Mouse (Mus musculus): ENCODE measurements at regions not wholly inside any gene's neighbourhood (a gene's known extent, or its start where the extent isn't known, plus 50 kb on each side); places are given as distances from the start of the nearest gene placed in this dataset.

DNA sequence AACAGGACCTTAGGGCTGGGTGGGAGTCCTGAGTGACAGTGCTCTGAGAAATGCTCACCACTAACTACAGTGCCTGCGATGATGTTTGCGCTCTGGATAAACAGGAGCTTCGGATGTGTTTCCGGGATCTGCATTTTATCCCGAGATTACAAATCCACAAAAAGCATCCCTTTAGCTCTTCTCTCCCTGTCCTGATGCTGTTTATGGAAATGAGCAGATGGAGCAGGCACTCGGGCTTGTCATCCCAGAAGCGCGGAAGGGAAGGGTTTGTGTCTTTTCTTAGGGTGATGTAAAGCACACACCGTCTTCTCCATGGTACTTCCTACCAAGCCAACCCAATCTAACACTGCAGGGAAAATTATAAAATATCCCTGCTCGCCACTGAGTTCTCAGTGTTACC is 126.9 kb upstream of the Noct start:
- ATAC-seq (replicated peaks; ENCODE audit: low FRiP score) = no peak
- no peak for DNase-seq (ENCODE audit: low spot score)
- Histone ChIP-seq H3K36me3 (ENCODE audit: control insufficient read depth, insufficient read depth, low read length) (no peaks in the 10 kb centered on the region), H3K27me3 (ENCODE audit: control insufficient read depth, insufficient read depth, low read length) (no peaks in the 10 kb centered on the region), H3K9ac (ENCODE audit: low read length) (no peak overlapping the region), H3K4me2 (ENCODE audit: low read depth, low read length, severe bottlenecking) (no peak overlapping the region), H3K4me3 (ENCODE audit: low read depth, low read length) (no peak overlapping the region), H3K9me3 (ENCODE audit: control insufficient read depth, low read length) (no peaks in the 10 kb centered on the region), H3K4me1 (replicated peaks; ENCODE audit: control insufficient read depth, insufficient read depth, low read length) (peaks cover 2% of the 10 kb centered on the region; the same call in 1 of the 2 replicates), H3K27ac (ENCODE audit: low read depth, low read length) (0 out of 2 replicates have a peak overlapping the region, but pooled peaks have one; percentile 12)
- 86% methylated on average over 10 of the region's 10 CpGs for WGBS

DNA sequence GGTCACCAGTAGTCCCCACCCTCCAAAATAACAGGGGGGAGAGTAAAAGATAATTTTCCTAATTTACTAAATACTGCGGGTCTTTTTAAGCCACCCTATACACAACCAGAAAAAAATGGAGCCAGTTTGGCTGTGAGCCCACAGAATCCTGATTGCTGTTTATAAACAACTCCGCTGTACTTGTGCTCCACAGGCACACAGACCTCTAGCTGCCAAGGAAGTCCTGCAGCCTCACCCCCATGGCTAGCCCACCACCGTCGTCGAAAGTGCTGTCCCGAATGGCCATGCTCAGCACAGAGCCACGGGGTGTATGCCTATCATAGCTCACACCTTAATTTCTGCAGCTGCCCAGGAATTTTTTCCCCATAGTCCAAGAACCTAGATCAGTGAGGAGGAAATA is 124.3 kb upstream of the Noct start:
- DNase-seq (ENCODE audit: low spot score) = no peak
- Histone ChIP-seq H3K36me3 (ENCODE audit: control insufficient read depth, insufficient read depth, low read length) (no peaks in the 10 kb centered on the region), H3K4me3 (ENCODE audit: low read depth, low read length) (no peak overlapping the region), H3K9ac (ENCODE audit: low read length) (no peak overlapping the region), H3K4me1 (replicated peaks; ENCODE audit: control insufficient read depth, insufficient read depth, low read length) (peaks cover 2% of the 10 kb centered on the region; the same call in 1 of the 2 replicates), H3K9me3 (ENCODE audit: control insufficient read depth, low read length) (no peaks in the 10 kb centered on the region), H3K27ac (ENCODE audit: low read depth, low read length) (no peak overlapping the region), H3K4me2 (ENCODE audit: low read depth, low read length, severe bottlenecking) (no peak overlapping the region), H3K27me3 (ENCODE audit: control insufficient read depth, insufficient read depth, low read length) (no peaks in the 10 kb centered on the region)
- no peak for ATAC-seq (replicated peaks; ENCODE audit: low FRiP score)
- 92% methylated on average over 7 of the region's 7 CpGs for WGBS

- ATAC-seq (replicated peaks; ENCODE audit: low FRiP score) (no peak), DNase-seq (ENCODE audit: low spot score) (no peak)
- Histone ChIP-seq H3K4me1 (replicated peaks; ENCODE audit: control insufficient read depth, insufficient read depth, low read length) (peaks cover 3% of the 10 kb centered on the region; the same call in 1 of the 2 replicates), H3K4me3 (ENCODE audit: low read depth, low read length) (no peak overlapping the region), H3K9me3 (ENCODE audit: control insufficient read depth, low read length) (no peaks in the 10 kb centered on the region), H3K9ac (ENCODE audit: low read length) (no peak overlapping the region), H3K27me3 (ENCODE audit: control insufficient read depth, insufficient read depth, low read length) (no peaks in the 10 kb centered on the region), H3K36me3 (ENCODE audit: control insufficient read depth, insufficient read depth, low read length) (no peaks in the 10 kb centered on the region), H3K4me2 (ENCODE audit: low read depth, low read length, severe bottlenecking) (no peak overlapping the region), H3K27ac (ENCODE audit: low read depth, low read length) (no peak overlapping the region)
- WGBS = 30% methylated on average over 12 of the region's 12 CpGs
Measured at GRCm38 (mm10) chr3:51108639-51109202, 115.5 kb upstream of the Noct start.

DNA sequence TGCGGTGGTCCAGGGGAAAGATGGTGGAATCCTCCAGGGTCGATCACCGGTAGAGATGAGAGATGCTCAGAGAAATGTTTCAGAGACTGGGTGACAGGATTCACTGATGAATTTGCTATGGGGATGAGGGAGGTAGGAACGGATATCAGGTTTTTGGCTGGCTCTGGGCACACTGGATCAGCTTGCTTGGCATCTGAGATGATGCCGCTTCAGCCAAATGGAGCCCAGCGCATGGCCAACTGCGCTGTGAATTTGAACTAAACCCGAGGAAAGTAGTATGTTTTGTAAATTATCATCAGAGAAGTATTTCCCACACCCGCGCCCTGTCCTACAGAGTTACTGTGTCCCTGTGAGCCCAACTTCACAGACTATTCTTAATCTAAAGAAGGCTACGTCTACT is 113.0 kb upstream of the Noct start:
- ATAC-seq (replicated peaks; ENCODE audit: low FRiP score) = no peak
- no peak overlapping the region for H3K9ac ChIP-seq (ENCODE audit: low read length)
- H3K4me2 ChIP-seq (ENCODE audit: low read depth, low read length, severe bottlenecking) = no peak overlapping the region
- H3K4me1 ChIP-seq (replicated peaks; ENCODE audit: control insufficient read depth, insufficient read depth, low read length) = peaks cover 3% of the 10 kb centered on the region; the same call in 1 of the 2 replicates
- H3K4me3 ChIP-seq (ENCODE audit: low read depth, low read length) = no peak overlapping the region
- no peaks in the 10 kb centered on the region for H3K27me3 ChIP-seq (ENCODE audit: control insufficient read depth, insufficient read depth, low read length)
- DNase-seq (ENCODE audit: low spot score) = no peak
- no peaks in the 10 kb centered on the region for H3K36me3 ChIP-seq (ENCODE audit: control insufficient read depth, insufficient read depth, low read length)
- 93% methylated on average over 11 of the region's 11 CpGs for WGBS
- H3K27ac ChIP-seq (ENCODE audit: low read depth, low read length) = no peak overlapping the region
- no peaks in the 10 kb centered on the region for H3K9me3 ChIP-seq (ENCODE audit: control insufficient read depth, low read length)

DNA sequence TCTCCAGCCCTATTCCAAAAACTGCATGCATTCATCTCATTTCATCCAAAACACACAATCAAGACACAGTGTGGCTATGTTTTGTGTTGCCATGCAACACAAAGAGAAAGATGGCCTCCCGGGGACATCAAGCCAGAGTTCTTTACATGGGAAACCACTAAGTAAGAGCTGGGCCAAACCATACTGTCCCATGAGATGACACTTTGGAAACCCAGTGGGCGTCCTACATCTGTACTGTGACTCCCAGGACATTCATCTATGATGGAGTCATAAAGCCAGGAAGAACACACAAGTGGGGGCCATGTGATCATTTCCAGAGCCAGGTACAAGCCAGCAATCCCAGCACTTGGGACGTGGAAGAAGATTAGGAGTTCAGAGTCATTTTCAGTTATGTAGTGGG is 111.9 kb upstream of the Noct start:
- H3K27ac ChIP-seq (ENCODE audit: low read depth, low read length) = no peak overlapping the region
- peaks cover 3% of the 10 kb centered on the region; the same call in 1 of the 2 replicates for H3K4me1 ChIP-seq (replicated peaks; ENCODE audit: control insufficient read depth, insufficient read depth, low read length)
- DNase-seq (ENCODE audit: low spot score) = no peak
- ATAC-seq (replicated peaks; ENCODE audit: low FRiP score) = no peak
- no peaks in the 10 kb centered on the region for H3K36me3 ChIP-seq (ENCODE audit: control insufficient read depth, insufficient read depth, low read length)
- H3K4me2 ChIP-seq (ENCODE audit: low read depth, low read length, severe bottlenecking) = no peak overlapping the region
- H3K4me3 ChIP-seq (ENCODE audit: low read depth, low read length) = no peak overlapping the region
- H3K9ac ChIP-seq (ENCODE audit: low read length) = no peak overlapping the region
- no peaks in the 10 kb centered on the region for H3K9me3 ChIP-seq (ENCODE audit: control insufficient read depth, low read length)
- no peaks in the 10 kb centered on the region for H3K27me3 ChIP-seq (ENCODE audit: control insufficient read depth, insufficient read depth, low read length)
- WGBS = 77% methylated on average over 3 of the region's 3 CpGs

GRCm38 (mm10) chr3:51115921-51116320 is 108.3 kb upstream of the Noct start:
- DNase-seq (ENCODE audit: low spot score) (no peak), ATAC-seq (replicated peaks; ENCODE audit: low FRiP score) (no peak)
- no peaks in the 10 kb centered on the region for H3K4me1 ChIP-seq (replicated peaks; ENCODE audit: control insufficient read depth, insufficient read depth, low read length)
- 54% methylated on average over 2 of the region's 2 CpGs for WGBS
- no peaks in the 10 kb centered on the region for H3K27me3 ChIP-seq (ENCODE audit: control insufficient read depth, insufficient read depth, low read length)
- H3K4me3 ChIP-seq (ENCODE audit: low read depth, low read length) = no peak overlapping the region
- H3K27ac ChIP-seq (ENCODE audit: low read depth, low read length) = no peak overlapping the region
- H3K9ac ChIP-seq (ENCODE audit: low read length) = no peak overlapping the region
- H3K4me2 ChIP-seq (ENCODE audit: low read depth, low read length, severe bottlenecking) = no peak overlapping the region
- H3K9me3 ChIP-seq (ENCODE audit: control insufficient read depth, low read length) = no peaks in the 10 kb centered on the region
- H3K36me3 ChIP-seq (ENCODE audit: control insufficient read depth, insufficient read depth, low read length) = no peaks in the 10 kb centered on the region

- ATAC-seq (replicated peaks; ENCODE audit: low FRiP score) (no peak), DNase-seq (ENCODE audit: low spot score) (no peak)
- H3K27me3 ChIP-seq (ENCODE audit: control insufficient read depth, insufficient read depth, low read length) = no peaks in the 10 kb centered on the region
- 88% methylated on average over 7 of the region's 7 CpGs for WGBS
- H3K36me3 ChIP-seq (ENCODE audit: control insufficient read depth, insufficient read depth, low read length) = no peaks in the 10 kb centered on the region
- H3K9ac ChIP-seq (ENCODE audit: low read length) = no peak overlapping the region
- no peaks in the 10 kb centered on the region for H3K4me1 ChIP-seq (replicated peaks; ENCODE audit: control insufficient read depth, insufficient read depth, low read length)
- H3K9me3 ChIP-seq (ENCODE audit: control insufficient read depth, low read length) = no peaks in the 10 kb centered on the region
- H3K4me3 ChIP-seq (ENCODE audit: low read depth, low read length) = no peak overlapping the region
- H3K27ac ChIP-seq (ENCODE audit: low read depth, low read length) = no peak overlapping the region
- H3K4me2 ChIP-seq (ENCODE audit: low read depth, low read length, severe bottlenecking) = no peak overlapping the region
Measured at GRCm38 (mm10) chr3:51118706-51119105, 105.5 kb upstream of the Noct start.

- Histone ChIP-seq H3K4me2 (ENCODE audit: low read depth, low read length, severe bottlenecking) (no peak overlapping the region), H3K27ac (ENCODE audit: low read depth, low read length) (no peak overlapping the region), H3K9ac (ENCODE audit: low read length) (no peak overlapping the region), H3K4me1 (replicated peaks; ENCODE audit: control insufficient read depth, insufficient read depth, low read length) (no peaks in the 10 kb centered on the region), H3K36me3 (ENCODE audit: control insufficient read depth, insufficient read depth, low read length) (no peaks in the 10 kb centered on the region), H3K9me3 (ENCODE audit: control insufficient read depth, low read length) (no peaks in the 10 kb centered on the region), H3K4me3 (ENCODE audit: low read depth, low read length) (no peak overlapping the region), H3K27me3 (ENCODE audit: control insufficient read depth, insufficient read depth, low read length) (no peaks in the 10 kb centered on the region)
- 93% methylated on average over 12 of the region's 12 CpGs for WGBS
- ATAC-seq (replicated peaks; ENCODE audit: low FRiP score) (no peak), DNase-seq (ENCODE audit: low spot score) (no peak)
Measured at GRCm38 (mm10) chr3:51120522-51120921, 103.7 kb upstream of the Noct start.
